Comparison of ENCODE assay signal across 11 mouse cellular contexts in the genomic region with DNA sequence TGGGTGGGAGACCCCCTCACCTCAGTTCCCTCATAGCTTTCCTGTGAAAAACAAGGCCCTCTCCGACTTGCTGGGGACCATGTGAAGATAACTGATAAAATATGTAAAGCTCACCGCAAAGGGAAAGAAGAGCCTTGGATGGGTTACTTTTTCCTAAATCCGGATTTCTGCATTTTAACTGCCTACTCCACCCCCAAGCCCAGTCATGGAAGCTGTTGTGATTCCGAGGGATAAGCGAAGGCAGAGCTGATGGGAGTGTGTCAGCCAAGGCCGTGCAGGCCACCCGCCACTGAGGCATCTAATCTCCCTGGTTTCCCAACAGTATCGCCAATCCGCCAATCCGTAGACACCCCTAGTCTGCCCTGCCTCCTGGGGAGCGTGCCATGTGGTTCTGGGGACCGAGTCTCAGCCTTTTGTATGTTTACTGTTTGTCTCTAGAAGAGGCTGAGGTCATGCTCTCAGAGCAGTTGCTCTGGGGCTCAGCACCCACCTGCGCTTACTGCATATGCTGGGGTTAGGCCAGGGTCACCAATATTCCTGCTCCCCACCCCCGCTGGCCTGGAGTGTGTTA. TPM values are rescaled to one million over a fixed set of nuclear protein-coding genes. Genes with fewer than 3 reads are reported as not detected.
A peak's percentile ranks its signal among the peaks of the same experiment; 100 is the strongest.
DNase-seq lines count a peak whose midpoint lies in the region; ATAC-seq lines count a peak whose summit lies in the region.
"Had no signal": no experiment of that assay in that cellular context is flagged by ENCODE, and none has a peak within 500 bp of the region (broad histone marks: within the 10 kb centered on the region; RNA-seq: fewer than 3 reads in every experiment).

No protein-coding gene starts in this region.

- intact Hi-C loops in heart, postnatal 10 days (cut with DNase I): loop anchor here (5.0 kb wide), 1 partner anchor 97 kb away; no protein-coding TSS in a partner anchor

- no peaks in the 10 kb centered on the region for H3K9me3 ChIP-seq in heart, embryonic 15.5 days (replicated peaks)
- no peaks in the 10 kb centered on the region for H3K9me3 ChIP-seq in midbrain, embryonic 13.5 days
- H3K9me3 ChIP-seq in midbrain, embryonic 14.5 days (ENCODE audit: control insufficient read depth, low read length): no peaks in the 10 kb centered on the region
- no peaks in the 10 kb centered on the region for H3K9me3 ChIP-seq in liver, embryonic 16.5 days (replicated peaks; ENCODE audit: control insufficient read depth, low read length)
- no peaks in the 10 kb centered on the region for H3K9me3 ChIP-seq in kidney, embryonic 15.5 days (replicated peaks)

- no peaks in the 10 kb centered on the region for H3K27me3 ChIP-seq in heart, embryonic 15.5 days
- H3K27me3 ChIP-seq in midbrain, embryonic 13.5 days: no peaks in the 10 kb centered on the region
- no peaks in the 10 kb centered on the region for H3K27me3 ChIP-seq in midbrain, embryonic 14.5 days (ENCODE audit: control insufficient read depth, insufficient read depth, low read length)
- H3K27me3 ChIP-seq in liver, embryonic 16.5 days (ENCODE audit: control insufficient read depth, insufficient read depth, low read depth, low read length): no peaks in the 10 kb centered on the region
- H3K27me3 ChIP-seq in kidney, embryonic 15.5 days: no peaks in the 10 kb centered on the region

- DNase-seq in adrenal gland, postnatal 14 days: peak; percentile 41
- DNase-seq in adrenal gland, postnatal 10 days: no peak
- DNase-seq in heart, postnatal 10 days: no peak
- no peak for DNase-seq in midbrain, embryonic 14.5 days
- DNase-seq: cerebellum, adult 2 months; gastrocnemius, postnatal 25 days; right cerebral cortex, postnatal 14 days had no signal

- H3K4me1 ChIP-seq in heart, embryonic 15.5 days (replicated peaks): peaks cover 67% of the 10 kb centered on the region
- H3K4me1 ChIP-seq in midbrain, embryonic 13.5 days (replicated peaks): peaks cover 42% of the 10 kb centered on the region
- H3K4me1 ChIP-seq in midbrain, embryonic 14.5 days (ENCODE audit: control insufficient read depth, insufficient read depth, low read length): peaks cover 12% of the 10 kb centered on the region; the same call in 1 of the 2 replicates
- H3K4me1 ChIP-seq in liver, embryonic 16.5 days (ENCODE audit: control insufficient read depth, low read depth, low read length): peaks cover 70% of the 10 kb centered on the region
- peaks cover 45% of the 10 kb centered on the region for H3K4me1 ChIP-seq in kidney, embryonic 15.5 days

- H3K9ac ChIP-seq in heart, embryonic 15.5 days: no peak overlapping the region
- H3K9ac ChIP-seq in midbrain, embryonic 13.5 days (replicated peaks): no peak overlapping the region
- H3K9ac ChIP-seq in midbrain, embryonic 14.5 days (replicated peaks; ENCODE audit: low read length): no peak overlapping the region
- peak overlapping the region; percentile 65 for H3K9ac ChIP-seq in liver, embryonic 16.5 days (ENCODE audit: low read depth, low read length)
- no peak overlapping the region for H3K9ac ChIP-seq in kidney, embryonic 15.5 days

- no peak overlapping the region for H3K4me3 ChIP-seq in heart, embryonic 15.5 days
- no peak overlapping the region for H3K4me3 ChIP-seq in midbrain, embryonic 13.5 days (replicated peaks)
- H3K4me3 ChIP-seq in midbrain, embryonic 14.5 days (replicated peaks; ENCODE audit: low read depth, low read length): no peak overlapping the region
- H3K4me3 ChIP-seq in liver, embryonic 16.5 days (ENCODE audit: low read depth, low read length): no peak overlapping the region
- no peak overlapping the region for H3K4me3 ChIP-seq in kidney, embryonic 15.5 days (replicated peaks)

- peak overlapping the region; percentile 93 for H3K27ac ChIP-seq in heart, embryonic 15.5 days
- no peak overlapping the region for H3K27ac ChIP-seq in midbrain, embryonic 13.5 days
- no peak overlapping the region for H3K27ac ChIP-seq in midbrain, embryonic 14.5 days (replicated peaks; ENCODE audit: low read depth, low read length)
- peak overlapping the region; percentile 92 for H3K27ac ChIP-seq in liver, embryonic 16.5 days (ENCODE audit: low read length)
- no peak overlapping the region for H3K27ac ChIP-seq in kidney, embryonic 15.5 days

- 50% methylated on average over 14 of the region's 14 CpGs for whole genome bisulfite sequencing in heart, embryonic 15.5 days
- WGBS in midbrain, embryonic 13.5 days: 62% methylated on average over 14 of the region's 14 CpGs
- WGBS in midbrain, embryonic 14.5 days: 71% methylated on average over 14 of the region's 14 CpGs
- WGBS in liver, embryonic 16.5 days (ENCODE audit: insufficient replicate concordance): 72% methylated on average over 14 of the region's 14 CpGs
- 80% methylated on average over 14 of the region's 14 CpGs for WGBS in kidney, embryonic 15.5 days

- H3K36me3 ChIP-seq in heart, embryonic 15.5 days: no peaks in the 10 kb centered on the region
- H3K36me3 ChIP-seq in midbrain, embryonic 13.5 days: no peaks in the 10 kb centered on the region
- no peaks in the 10 kb centered on the region for H3K36me3 ChIP-seq in midbrain, embryonic 14.5 days (ENCODE audit: control insufficient read depth, insufficient read depth, low read length)
- no peaks in the 10 kb centered on the region for H3K36me3 ChIP-seq in liver, embryonic 16.5 days (ENCODE audit: control insufficient read depth, insufficient read depth)
- H3K36me3 ChIP-seq in kidney, embryonic 15.5 days: no peaks in the 10 kb centered on the region

- 0 out of 2 replicates have a peak overlapping the region, but pooled peaks have one; percentile 28 for H3K4me2 ChIP-seq in heart, embryonic 15.5 days
- no peak overlapping the region for H3K4me2 ChIP-seq in midbrain, embryonic 13.5 days (replicated peaks)
- no peak overlapping the region for H3K4me2 ChIP-seq in midbrain, embryonic 14.5 days (ENCODE audit: low read length)
- H3K4me2 ChIP-seq in liver, embryonic 16.5 days (ENCODE audit: low read depth, low read length): no peak overlapping the region
- H3K4me2 ChIP-seq in kidney, embryonic 15.5 days: no peak overlapping the region

- no peak for ATAC-seq in heart, embryonic 15.5 days (replicated peaks; ENCODE audit: insufficient number of reproducible peaks, insufficient read depth, low FRiP score, low read depth)
- ATAC-seq in midbrain, embryonic 13.5 days: 0 out of 2 replicates have a peak, but pooled peaks have one; percentile 7
- no peak for ATAC-seq in midbrain, embryonic 14.5 days (ENCODE audit: low FRiP score, low TSS enrichment)
- no peak for ATAC-seq in liver, embryonic 16.5 days (ENCODE audit: low read depth)
- ATAC-seq in kidney, embryonic 15.5 days (replicated peaks; ENCODE audit: low FRiP score): no peak

RNA-seq across cellular contexts. Expression of gene Nek6, which starts 18.2 kb away (rescaled TPM):
- total RNA-seq in adrenal gland, postnatal 14 days (2021): 13.6 and 14.9 TPM in 2 replicates
- total RNA-seq in adrenal gland, postnatal 10 days (2021): 10 to 100 TPM; 18.9 to 19.4 TPM
- 60.8 and 71.4 TPM in 2 replicates for polyA plus RNA-seq in heart, embryonic 15.5 days (2015; fragmentation: Nextera tagmentation; extraction: Ambion mirVana)
- 10 to 100 TPM; 10.6 to 15.2 TPM for total RNA-seq in heart, postnatal 10 days (2021)
- polyA plus RNA-seq in midbrain, embryonic 13.5 days (2015; fragmentation: Nextera tagmentation; extraction: Ambion mirVana): 63.2 and 72.9 TPM in 2 replicates
- 59.8 and 62.3 TPM in 2 replicates for polyA plus RNA-seq in midbrain, embryonic 14.5 days (2014; fragmentation: Nextera tagmentation; extraction: Ambion mirVana)
- 43.5 and 47.6 TPM in 2 replicates for polyA plus RNA-seq in liver, embryonic 16.5 days (2015; fragmentation: Nextera tagmentation; extraction: Ambion mirVana)
- polyA plus RNA-seq in kidney, embryonic 15.5 days (2015; fragmentation: Nextera tagmentation; extraction: Ambion mirVana): 69.3 and 73.1 TPM in 2 replicates

Comparison
In these comparisons a context has a peak if more than half of its experiments do, and no peak if none do; other contexts are left out.
1. H3K27ac ChIP-seq: peak in heart, embryonic 15.5 days (single experiment) and liver, embryonic 16.5 days (single experiment); none in midbrain, embryonic 13.5 days (single experiment), midbrain, embryonic 14.5 days (single experiment) and kidney, embryonic 15.5 days (single experiment).